Mouse (Mus musculus) embryo, embryonic 10.5 days (tissue): ENCODE measurements around the gene Pbxip1.

Experiments used
- DNase-seq: peaks from one replicate; pipeline ENCODE4 v3.0.0-alpha.2; 2015; ENCODE audit warnings: low spot score

The Pbxip1 gene

DNA sequence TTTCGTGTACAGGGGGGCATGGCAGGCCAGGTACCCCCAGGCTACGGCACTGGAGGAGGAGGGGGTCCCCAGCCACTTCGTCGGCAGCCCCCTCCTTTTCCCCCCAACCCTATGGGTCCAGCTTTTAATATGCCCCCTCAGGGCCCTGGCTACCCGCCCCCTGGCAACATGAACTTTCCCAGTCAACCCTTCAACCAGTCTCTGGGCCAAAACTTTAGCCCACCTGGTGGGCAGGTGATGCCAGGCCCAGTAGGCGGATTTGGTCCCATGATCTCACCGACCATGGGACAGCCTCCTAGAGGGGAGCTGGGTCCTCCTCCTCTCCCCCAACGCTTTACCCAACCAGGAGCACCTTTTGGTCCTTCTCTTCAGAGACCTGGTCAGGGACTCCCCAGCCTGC is 3.9 kb upstream of the Pbxip1 start:
- DNase-seq: no peak

- no peak for DNase-seq
Measured at GRCm38 (mm10) chr3:89434532-89434931, 2.0 kb upstream of the Pbxip1 start.

DNA sequence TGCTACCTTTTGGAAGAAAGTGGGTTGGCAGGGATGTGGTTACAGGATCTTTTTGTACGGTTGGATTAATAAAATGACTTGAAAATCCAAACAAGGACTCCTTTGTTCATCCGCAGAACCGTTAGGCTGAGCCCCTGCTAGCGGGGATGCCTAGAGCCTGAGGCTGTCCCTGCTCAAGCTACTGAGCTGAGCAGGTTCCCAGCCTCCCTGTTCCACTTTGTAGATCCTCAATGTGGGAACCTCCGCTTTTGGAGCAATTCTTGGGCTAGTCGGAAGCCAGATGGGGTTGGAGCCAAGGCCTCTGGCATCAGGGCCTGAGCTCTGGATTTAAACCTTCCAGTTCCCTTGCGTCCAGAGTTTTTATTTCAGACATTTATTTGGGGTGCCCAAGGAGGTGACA is 1.5 kb upstream of the Pbxip1 start:
- no peak for DNase-seq

- peak; percentile 63 for DNase-seq
Measured at GRCm38 (mm10) chr3:89437269-89437668, 763 bp downstream of the Pbxip1 start.

DNA sequence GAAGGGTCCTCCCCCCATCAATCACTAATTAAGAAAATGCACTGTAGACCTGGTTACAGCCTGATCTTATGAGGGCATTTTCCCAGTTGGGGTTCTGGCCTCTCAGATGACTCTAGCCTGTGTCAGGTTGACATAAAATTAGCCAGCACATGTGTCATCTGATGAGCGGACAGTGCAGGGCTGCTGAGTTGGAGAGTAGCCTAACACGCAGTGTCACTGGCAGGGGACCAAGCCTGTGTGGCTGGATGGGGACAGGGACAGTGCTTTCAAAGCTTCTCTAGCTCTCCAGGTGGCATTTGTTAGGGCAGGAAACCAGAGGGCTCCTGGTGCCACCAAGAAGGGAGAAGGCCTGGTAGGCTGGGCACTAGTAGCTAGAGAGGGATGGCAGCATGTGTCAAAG is 4.2 kb downstream of the Pbxip1 start:
- no peak for DNase-seq

- no peak for DNase-seq
Measured at GRCm38 (mm10) chr3:89448720-89449537, 12.4 kb downstream of the Pbxip1 start.

DNA sequence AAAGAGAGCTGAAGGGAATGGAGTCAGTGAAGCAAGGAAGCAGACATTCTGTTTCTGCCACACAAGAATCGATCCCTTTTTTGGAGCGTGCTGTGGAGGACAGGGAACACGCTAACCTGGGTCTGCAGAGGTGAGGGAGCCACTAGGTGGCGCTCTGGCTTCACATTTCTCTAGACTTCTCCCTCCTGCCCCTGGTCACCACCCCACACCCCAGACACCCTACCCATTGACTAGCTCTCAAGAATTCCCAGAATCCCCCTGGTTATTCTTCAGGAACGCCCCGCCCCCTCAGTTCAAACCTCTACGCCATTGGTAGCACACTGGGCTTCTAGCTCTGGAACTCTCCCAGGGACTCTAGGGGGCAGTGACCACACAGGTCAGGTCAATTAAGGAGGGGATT is 13.0 kb downstream of the Pbxip1 start:
- peak; percentile 75 for DNase-seq

- no peak for DNase-seq
Measured at GRCm38 (mm10) chr3:89451916-89452315, 15.4 kb downstream of the Pbxip1 start.

DNA sequence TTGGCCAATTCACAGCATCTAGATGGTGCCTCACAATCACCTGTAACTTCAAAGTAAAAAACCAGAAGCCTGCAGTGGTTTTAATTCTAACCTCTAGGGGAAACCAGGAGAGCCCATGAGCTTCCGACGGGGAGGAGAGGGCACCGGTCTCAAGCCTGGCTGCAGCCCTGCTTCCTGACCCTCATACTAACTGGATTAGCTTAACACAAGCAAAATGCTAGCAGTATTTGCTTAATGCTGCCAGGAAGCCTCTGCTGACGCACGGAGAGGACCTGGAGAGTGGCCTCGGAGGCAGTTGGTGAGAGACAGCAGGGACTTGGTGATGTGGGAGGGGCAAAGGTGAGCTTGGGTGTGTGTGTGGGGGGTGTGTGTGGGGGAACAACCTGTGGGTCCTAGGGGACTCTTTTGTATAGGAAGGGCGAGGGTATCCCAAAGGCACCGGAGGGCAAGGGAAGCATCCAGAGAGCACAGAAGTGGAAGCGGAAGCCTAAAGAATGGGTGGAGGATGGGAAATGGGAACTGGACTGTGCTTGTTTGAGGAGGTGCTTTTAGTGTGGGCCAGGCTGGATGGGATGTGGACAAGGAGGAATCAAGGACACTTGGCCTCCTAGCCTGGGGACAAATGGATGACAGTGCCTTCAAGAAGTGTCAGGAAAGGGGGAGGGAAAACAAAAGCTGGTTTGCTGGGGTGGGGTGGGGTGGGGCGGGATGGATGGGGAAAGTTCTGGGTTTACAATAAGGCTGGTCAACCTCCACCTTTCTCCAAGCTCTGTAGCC is 18.1 kb downstream of the Pbxip1 start, which contains the start of gene Pmvk:
TSS of gene Pmvk (plus strand) at position 141 of the 777 bp plus-strand sequence.
- DNase-seq: no peak

GRCm38 (mm10) chr3:89455786-89456285 is 19.3 kb downstream of the Pbxip1 start:
- DNase-seq: no peak

- DNase-seq: peak; percentile 88
Measured at GRCm38 (mm10) chr3:89456726-89457665, 20.5 kb downstream of the Pbxip1 start.

DNA sequence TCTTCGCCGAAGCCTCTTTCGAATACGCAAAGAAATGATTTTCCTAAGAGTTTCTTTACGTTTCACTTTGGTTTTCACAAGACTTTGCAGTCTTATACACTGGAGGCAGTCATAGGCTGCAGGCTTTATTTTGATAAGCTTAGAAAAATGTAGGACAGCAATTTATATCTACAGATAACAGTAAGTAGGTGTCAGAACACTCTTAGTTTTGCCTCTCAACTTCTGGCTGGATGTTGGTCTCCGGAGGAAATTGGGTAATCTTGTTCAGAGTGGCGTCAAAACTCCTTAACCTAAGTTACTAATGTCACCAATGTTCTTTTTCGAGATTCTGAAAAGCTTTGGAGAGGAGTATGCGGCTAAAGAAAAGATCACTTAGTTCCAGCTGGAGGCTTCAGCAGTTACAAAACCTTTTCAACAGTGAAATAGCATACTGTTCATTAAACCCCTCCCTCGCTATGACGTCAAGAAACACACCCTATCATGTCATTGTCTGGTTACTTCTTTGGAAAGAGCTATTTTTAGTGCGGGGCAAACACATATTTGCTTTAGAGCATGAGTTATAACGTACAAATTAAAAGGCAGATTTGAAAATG is 22.0 kb downstream of the Pbxip1 start:
- DNase-seq: no peak

- peak; percentile 92 for DNase-seq
Measured at GRCm38 (mm10) chr3:89458965-89459807, 22.7 kb downstream of the Pbxip1 start.

DNA sequence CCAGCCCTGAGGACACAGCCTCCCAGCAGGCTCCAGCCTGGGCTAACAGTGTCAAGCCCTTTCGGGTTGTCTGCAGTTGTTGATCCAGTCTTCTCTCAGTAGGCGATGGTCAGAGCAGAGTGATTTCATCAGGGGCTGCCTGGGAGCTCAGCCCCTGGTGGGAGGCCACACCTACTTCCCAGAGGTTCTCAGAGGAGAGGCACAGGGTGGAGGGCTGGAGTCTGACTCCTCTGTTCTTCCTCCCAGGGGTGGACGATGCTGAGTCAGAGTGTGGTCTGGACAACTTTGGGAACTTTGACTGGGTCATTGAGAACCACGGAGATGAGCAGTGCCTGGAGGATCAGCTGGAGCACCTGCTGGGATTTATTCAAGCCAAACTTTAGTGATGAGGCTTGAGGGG is 31.8 kb downstream of the Pbxip1 start:
- DNase-seq: no peak

GRCm38 (mm10) chr3:89472280-89472679 is 35.8 kb downstream of the Pbxip1 start:
- no peak for DNase-seq

GRCm38 (mm10) chr3:89473838-89474237 is 37.3 kb downstream of the Pbxip1 start:
- no peak for DNase-seq

GRCm38 (mm10) chr3:89479055-89479454 is 42.5 kb downstream of the Pbxip1 start:
- DNase-seq: no peak

DNA sequence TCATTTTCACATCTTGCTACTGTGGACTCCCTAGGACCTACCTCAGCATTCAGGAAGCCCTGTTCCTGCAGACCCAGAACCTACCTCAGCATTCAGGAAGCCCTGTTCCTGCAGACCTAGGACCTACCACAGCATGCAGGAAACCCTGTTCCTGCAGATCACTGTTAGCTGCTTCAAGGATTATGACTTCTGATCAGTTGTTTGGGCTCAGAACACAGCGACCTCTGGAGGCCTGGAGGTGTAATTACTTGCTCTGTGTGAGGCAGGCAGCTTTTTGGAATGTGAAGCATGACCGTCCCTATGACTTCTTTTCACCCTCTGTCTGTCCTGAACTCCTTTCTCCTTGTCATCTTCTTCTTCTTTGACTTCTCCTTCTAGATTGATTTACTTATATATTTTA is 45.0 kb downstream of the Pbxip1 start:
- peak; percentile 42 for DNase-seq

- no peak for DNase-seq
Measured at GRCm38 (mm10) chr3:89482249-89482648, 45.7 kb downstream of the Pbxip1 start.

DNA sequence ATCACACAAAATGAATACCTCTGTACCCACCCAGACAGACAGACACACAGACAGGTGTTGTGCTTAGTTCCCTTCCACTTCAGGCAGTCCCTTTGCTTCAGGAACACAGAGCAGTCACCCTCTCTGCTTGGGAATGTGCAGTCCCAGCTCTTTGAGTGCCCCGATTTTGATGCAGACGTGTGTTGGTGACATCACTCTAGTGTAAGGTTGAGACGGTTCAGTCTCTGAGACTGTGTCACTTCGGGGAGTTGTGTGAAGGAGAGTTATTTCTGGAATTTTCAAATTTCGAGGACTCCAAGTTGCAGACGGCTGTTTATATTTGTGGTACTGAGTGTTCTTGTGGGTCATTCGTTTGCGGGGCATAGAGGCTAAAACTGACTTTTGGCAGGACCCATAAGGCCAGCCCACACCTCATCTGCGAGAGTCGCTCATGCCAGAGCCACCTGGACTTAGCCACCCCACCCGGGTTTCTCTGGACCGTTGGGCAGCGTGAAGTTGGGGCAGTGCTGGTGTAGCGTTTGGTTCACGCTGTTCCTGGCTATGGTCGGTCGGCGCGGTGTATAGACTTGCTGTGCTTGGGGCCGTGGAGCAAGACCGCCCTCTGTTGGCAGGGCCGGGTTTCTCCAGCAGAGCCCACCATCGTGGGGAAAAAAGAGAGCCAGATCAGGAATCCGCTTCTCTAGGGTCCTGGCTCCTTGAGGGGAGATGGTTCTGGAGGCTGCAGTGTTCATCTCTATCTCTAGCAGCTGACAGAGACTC is 48.4 kb downstream of the Pbxip1 start:
- DNase-seq: peak; percentile 84
